Mouse (Mus musculus) heart, postnatal 0 days (tissue): Measurements from ENCODE around the gene Mfsd2b. TPM values are rescaled to one million over a fixed set of nuclear protein-coding genes. Genes with fewer than 3 reads are reported as not detected.
"Not testable (repeated sequence)": the region's sequence is repeated elsewhere in the genome, so short reads cannot be mapped to it uniquely, and the experiment has no call there.

Experiments
- ATAC-seq: fragments of 200-750 bp; cut with Nextera tagmentation; 2 replicates; pipeline ENCODE4 v1.8.0; 2017; ENCODE audit warnings: low read depth, moderate number of reproducible peaks, moderate library complexity; ENCODE audit not compliant: insufficient read depth
- DNase-seq: peaks from one replicate; pipeline ENCODE4 v3.0.0-alpha.2; 2016; ENCODE audit warnings: low spot score
- H3K27ac ChIP-seq: fragments of 300-500 bp; sonication (generic); 2 replicates; pipeline ENCODE4 v1.5.1; 2014; ENCODE audit warnings: low read depth, mild to moderate bottlenecking
- H3K27me3 ChIP-seq: fragments of 300-500 bp; sonication (generic); 2 replicates; pipeline ENCODE4 v1.6.1; 2014; ENCODE audit warnings: low read length, mixed read lengths; ENCODE audit not compliant: control insufficient read depth, insufficient read depth
- H3K36me3 ChIP-seq: fragments of 300-500 bp; sonication (generic); replicated peaks from 2 replicates; pipeline ENCODE4 v1.6.1; 2014; ENCODE audit warnings: low read length, mixed read lengths; ENCODE audit not compliant: control insufficient read depth, insufficient read depth
- H3K4me1 ChIP-seq: fragments of 300-500 bp; sonication (generic); 2 replicates; pipeline ENCODE4 v1.6.1; 2014; ENCODE audit warnings: antibody characterized with exemption; ENCODE audit not compliant: control insufficient read depth, insufficient read depth
- H3K4me2 ChIP-seq: fragments of 300-500 bp; sonication (generic); 2 replicates; pipeline ENCODE4 v1.6.1; 2014; ENCODE audit warnings: low read depth, mild to moderate bottlenecking, low read length, moderate library complexity
- H3K4me3 ChIP-seq: fragments of 300-500 bp; sonication (generic); 2 replicates; pipeline ENCODE4 v1.5.1; 2014; ENCODE audit warnings: low read depth, low read length
- H3K9ac ChIP-seq: fragments of 300-500 bp; sonication (generic); replicated peaks from 2 replicates; pipeline ENCODE4 v1.6.1; 2014; ENCODE audit warnings: low read depth, low read length, mixed read lengths
- H3K9me3 ChIP-seq: fragments of 300-500 bp; sonication (generic); replicated peaks from 2 replicates; pipeline ENCODE4 v1.6.1; 2016; ENCODE audit warnings: low read length; ENCODE audit not compliant: control insufficient read depth
- CTCF ChIP-seq: IDR thresholded peaks from 2 replicates; pipeline ENCODE4 v1.5.1; 2016; ENCODE audit warnings: antibody characterized with exemption, control low read depth, low read depth
- EP300 ChIP-seq: IDR thresholded peaks from 2 replicates; pipeline ENCODE4 v1.6.1; 2016; ENCODE audit warnings: antibody characterized with exemption, low read depth
- WGBS: fragments of 180-500 bp; shearing (Covaris S2); extraction: QIAGEN DNeasy Blood & Tissue Kit; methylation state at CpG from one replicate; pipeline ENCODE4 v1.1.7; 2014; 5-methylcytosine and 5-hydroxymethylcytosine counted together
- polyA plus RNA-seq: library from polyadenylated mRNA; unstranded; fragments of >200 nt; fragmentation: Nextera tagmentation; extraction: Ambion mirVana; gene quantifications from 2 replicates; pipeline ENCODE4 v1.2.1, GENCODE M21; 2015
- total RNA-seq: library from RNA; depleted of rRNA; stranded (reverse); fragments of >200 nt; gene quantifications from 2 replicates; pipeline ENCODE4 v1.2.3, GENCODE M21; 2014; ENCODE audit warnings: low replicate concordance

Mfsd2b gene
- total and polyA plus RNA-seq, 2 experiments from 2014 or later = 0.79 TPM; not detected in 1

- 70% methylated on average over 4 of the region's 4 CpGs for WGBS
- no peak for TF ChIP-seq CTCF
- H3K4me3 ChIP-seq = no peak overlapping the region
- ATAC-seq (no peak), DNase-seq (peak; percentile 10)
- no peak overlapping the region for H3K4me2 ChIP-seq
- no peak overlapping the region for H3K27ac ChIP-seq
- no peaks in the 10 kb centered on the region for H3K9me3 ChIP-seq
- no peaks in the 10 kb centered on the region for H3K36me3 ChIP-seq
- H3K27me3 ChIP-seq = no peaks in the 10 kb centered on the region
- no peak overlapping the region for H3K9ac ChIP-seq
- H3K4me1 ChIP-seq = no peaks in the 10 kb centered on the region
Observed at GRCm38 (mm10) chr12:4911716-4912115, 37.6 kb upstream of the Mfsd2b start.

GRCm38 (mm10) chr12:4910496-4910895 is 36.3 kb upstream of the Mfsd2b start:
- DNase-seq, H3K9ac ChIP-seq, H3K9me3 ChIP-seq, H3K4me3 ChIP-seq, H3K27ac ChIP-seq, H3K4me2 ChIP-seq, H3K27me3 ChIP-seq, H3K36me3 ChIP-seq, ATAC-seq, H3K4me1 ChIP-seq: not testable (repeated sequence)
- WGBS = 68% methylated on average over 1 of the region's 1 CpGs

- Histone ChIP-seq H3K27me3 (no peaks in the 10 kb centered on the region), H3K4me1 (no peaks in the 10 kb centered on the region), H3K9me3 (no peaks in the 10 kb centered on the region), H3K4me3 (no peak overlapping the region), H3K36me3 (no peaks in the 10 kb centered on the region), H3K4me2 (no peak overlapping the region), H3K9ac (no peak overlapping the region), H3K27ac (no peak overlapping the region)
- DNase-seq (no peak), ATAC-seq (no peak)
- TF ChIP-seq EP300 = no peak
- TF ChIP-seq CTCF = no peak
- WGBS = 85% methylated on average over 7 of the region's 7 CpGs
Observed at GRCm38 (mm10) chr12:4908391-4908790, 34.2 kb upstream of the Mfsd2b start.

DNA sequence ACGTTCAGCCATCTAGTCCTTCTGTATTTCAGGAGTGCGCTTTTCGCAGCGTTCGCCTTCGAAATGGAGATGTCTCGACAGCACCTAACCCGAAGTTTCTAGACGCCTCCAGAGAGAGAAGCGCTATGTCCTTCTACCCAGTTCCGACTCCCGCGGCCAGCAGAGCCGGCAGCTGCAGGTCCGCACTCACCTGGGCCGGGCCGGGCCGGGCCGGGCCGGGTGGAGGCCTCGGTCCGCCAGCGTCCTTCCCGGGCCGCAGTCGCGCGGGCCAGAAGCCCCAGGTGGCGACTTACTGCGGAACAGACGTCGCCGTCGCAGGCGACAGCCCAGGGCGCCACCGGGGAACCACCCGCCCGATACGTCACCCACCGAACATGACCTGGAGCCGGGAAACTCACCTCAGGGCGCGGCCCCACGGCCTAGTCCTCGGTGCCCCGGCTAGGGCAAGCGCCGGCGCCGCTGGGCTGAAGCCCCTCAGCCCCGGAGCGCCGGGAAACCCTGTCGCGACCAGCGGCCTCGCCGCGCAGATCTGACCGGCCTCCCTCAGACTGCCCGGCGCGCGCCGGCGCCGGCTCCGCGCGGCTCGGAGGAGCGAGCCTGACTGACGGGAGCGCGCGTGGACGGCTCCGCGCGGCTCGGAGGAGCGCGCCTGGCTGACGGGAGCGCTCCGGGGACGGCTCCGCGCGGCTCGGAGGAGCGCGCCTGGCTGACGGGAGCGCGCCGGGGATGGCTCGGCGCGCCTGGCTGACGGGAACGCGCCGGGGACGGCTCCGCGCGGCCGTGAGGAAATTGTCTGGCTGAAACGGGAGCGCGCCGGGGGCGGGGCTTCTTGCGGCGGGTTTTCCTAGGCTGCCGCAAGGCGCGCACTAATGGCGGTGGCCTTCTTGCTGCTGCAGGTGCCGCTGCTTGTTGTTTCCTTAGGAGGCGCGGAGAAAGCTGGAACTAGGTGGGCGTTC is 33.1 kb upstream of the Mfsd2b start, which contains the start of gene Ubxn2a:
Gene Ubxn2a, minus strand, starts transcription at position 755 of the 956 bp plus-strand sequence.
- Histone ChIP-seq H3K4me3 (peak within 1 kb of the TSS; percentile 83), H3K36me3 (no peaks in the 10 kb centered on the region), H3K9me3 (no peaks in the 10 kb centered on the region), H3K9ac (peak within 1 kb of the TSS; percentile 73), H3K27me3 (no peaks in the 10 kb centered on the region), H3K4me2 (peak within 1 kb of the TSS; percentile 88), H3K4me1 (no peaks in the 10 kb centered on the region), H3K27ac (peak within 1 kb of the TSS; percentile 89)
- DNase-seq (peak; percentile 87), ATAC-seq (peak; percentile 95)
- TF ChIP-seq EP300 = no peak; the same call in 1 of the 2 replicates
- TF ChIP-seq CTCF = no peak; the same call in 1 of the 2 replicates
- WGBS = under 1% methylated on average over 84 of the region's 125 CpGs

- Histone ChIP-seq H3K4me2 (peak overlapping the region; percentile 88), H3K4me1 (no peaks in the 10 kb centered on the region), H3K27ac (peak overlapping the region; percentile 89; the same call in 1 of the 2 replicates), H3K9me3 (no peaks in the 10 kb centered on the region), H3K36me3 (no peaks in the 10 kb centered on the region), H3K4me3 (peak overlapping the region; percentile 83), H3K9ac (peak overlapping the region; percentile 73), H3K27me3 (no peaks in the 10 kb centered on the region)
- TF ChIP-seq CTCF (no peak), EP300 (no peak)
- 47% methylated on average over 7 of the region's 7 CpGs for WGBS
- DNase-seq (no peak), ATAC-seq (no peak)
Observed at GRCm38 (mm10) chr12:4906476-4906875, 32.3 kb upstream of the Mfsd2b start.
